Mouse (Mus musculus) brain, embryonic 14.5 days (tissue): Measurements from ENCODE around the gene Abcc12.
A peak's percentile ranks its signal among the peaks of the same experiment; 100 is the strongest.

Experiments used
- CTCF ChIP-seq: fragments of 200-500 bp; IDR thresholded peaks from 2 replicates; pipeline ENCODE4 v1.5.1; 2012; ENCODE audit warnings: inconsistent platforms, mild to moderate bottlenecking, moderate library complexity, borderline replicate concordance; ENCODE audit not compliant: insufficient read depth, insufficient read length; ENCODE audit errors: extremely low read depth
- POLR2A ChIP-seq: fragments of 200-500 bp; IDR thresholded peaks from 2 replicates; pipeline ENCODE4 v1.6.1; 2012; ENCODE audit warnings: mild to moderate bottlenecking, inconsistent platforms, borderline replicate concordance; ENCODE audit not compliant: poor library complexity, insufficient read depth, insufficient read length, severe bottlenecking; ENCODE audit errors: extremely low read depth

DNA sequence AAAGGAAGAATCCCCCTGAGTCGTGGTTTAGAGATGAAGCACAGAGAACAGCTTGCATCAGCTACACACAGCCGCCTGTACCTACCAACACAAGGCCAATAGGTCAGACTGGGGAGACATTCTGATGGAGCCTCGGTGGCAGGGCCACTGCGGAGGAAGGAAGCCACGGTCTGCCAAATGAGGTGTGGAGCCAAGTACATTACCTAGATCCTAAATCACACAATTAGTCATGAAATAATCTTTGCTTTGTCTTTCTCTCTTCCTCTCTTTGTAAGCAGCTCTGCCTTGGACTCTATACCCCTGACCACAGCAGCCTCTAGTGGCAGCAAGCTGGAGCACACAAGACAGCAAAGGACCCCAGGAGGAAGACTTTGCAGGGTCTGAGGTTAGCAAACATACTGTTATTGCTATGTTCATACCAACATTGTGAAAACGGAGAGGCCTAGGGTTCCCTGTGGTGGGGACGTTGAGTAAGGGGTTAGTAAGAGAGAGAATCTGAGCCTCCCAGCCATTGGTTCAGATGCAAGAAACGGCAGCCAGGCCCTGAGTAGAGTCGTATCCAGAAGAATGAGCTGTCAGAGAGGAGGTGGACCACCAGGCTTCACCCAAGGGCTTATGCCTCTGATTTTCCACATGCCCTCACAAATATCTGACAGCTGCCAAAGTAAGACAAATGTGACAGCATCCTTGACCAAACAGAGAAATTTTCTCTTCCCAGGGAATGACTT is 104.6 kb downstream of the Abcc12 start:
- TF ChIP-seq CTCF (peak; percentile 89), POLR2A (no peak)
